Mouse (Mus musculus): ENCODE data around the gene Stpg4.

Stpg4 gene

GRCm38 (mm10) chr17:87350471-87351240 lies 76.9 kb downstream of the Stpg4 start:
- DNase-seq (ENCODE audit: low spot score) = no peak

- no peak for DNase-seq (ENCODE audit: low spot score)
Measured at GRCm38 (mm10) chr17:87349575-87349974, 78.0 kb downstream of the Stpg4 start.

GRCm38 (mm10) chr17:87349069-87349468 lies 78.5 kb downstream of the Stpg4 start:
- DNase-seq (ENCODE audit: low spot score) = no peak

GRCm38 (mm10) chr17:87348353-87348752 lies 79.2 kb downstream of the Stpg4 start:
- DNase-seq (ENCODE audit: low spot score) = no peak

GRCm38 (mm10) chr17:87345252-87345593 lies 82.3 kb downstream of the Stpg4 start:
- no peak for DNase-seq (ENCODE audit: low spot score)

- no peak for DNase-seq (ENCODE audit: low spot score)
Measured at GRCm38 (mm10) chr17:87344441-87345251, 82.9 kb downstream of the Stpg4 start.

- peak; percentile 8 for DNase-seq (ENCODE audit: low spot score)
Measured at GRCm38 (mm10) chr17:87343060-87343703, 84.4 kb downstream of the Stpg4 start.

All from adipocyte (in vitro differentiated cells).